Mouse (Mus musculus): ENCODE measurements at regions not wholly inside any gene's neighbourhood (a gene's known extent, or its start where the extent isn't known, plus 50 kb on each side); places are given as distances from the start of the nearest gene placed in this dataset.

DNA sequence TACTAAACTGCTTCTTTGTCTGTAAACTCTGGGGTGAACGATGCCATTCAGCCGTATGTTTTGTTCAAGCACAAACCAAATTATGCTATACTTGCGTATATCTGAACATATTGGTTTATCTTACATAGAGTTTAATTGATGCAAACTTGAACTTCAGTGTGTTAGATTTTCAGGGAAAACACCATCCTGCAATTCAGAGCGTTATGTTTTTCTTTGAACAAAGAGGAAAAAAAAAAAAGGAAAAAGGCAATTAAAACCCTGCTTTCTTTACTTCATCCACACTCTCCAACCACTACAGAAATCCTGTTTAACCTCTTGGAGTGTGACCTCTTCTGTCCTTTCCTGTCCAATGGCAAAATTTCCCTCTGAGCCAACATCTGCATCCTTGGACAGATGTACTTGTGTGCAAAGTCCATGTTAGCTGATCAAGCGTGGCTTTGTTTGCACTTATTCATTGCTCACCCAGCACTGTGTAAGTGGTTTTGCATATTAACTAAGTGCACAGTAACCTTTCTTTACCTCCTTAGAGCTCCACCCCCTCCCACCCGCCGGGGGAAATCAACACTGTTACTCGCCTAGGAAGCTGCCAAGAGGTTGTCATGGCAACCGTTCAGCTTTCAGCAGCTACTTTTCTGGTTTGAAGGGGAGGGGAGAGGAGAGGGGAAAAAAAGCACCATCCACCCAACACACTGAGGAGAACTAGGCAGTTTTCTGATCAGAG, 174.4 kb upstream of the Klf12 start:
- no peak for TF ChIP-seq CTCF (IDR thresholded peaks at IDR 0.05; ENCODE audit: low read depth)
- TF ChIP-seq EP300 (IDR thresholded peaks at IDR 0.05; ENCODE audit: low read depth), result peak; percentile 72
